Mouse (Mus musculus) urinary bladder, postnatal 25 days (tissue): ENCODE data around the gene Klk1.

ENCODE experiments used
- DNase-seq: peaks from one replicate; pipeline ENCODE4 v3.0.0; 2022; ENCODE audit warnings: low spot score

Klk1 gene

GRCm38 (mm10) chr7:44253023-44253616 lies 28.0 kb downstream of the Klk1 start:
- DNase-seq: no peak

GRCm38 (mm10) chr7:44254930-44255329 lies 29.8 kb downstream of the Klk1 start:
- no peak for DNase-seq

- no peak for DNase-seq
These were observed 32.1 kb downstream of the Klk1 start, which contains the start of gene Acp4 for GRCm38 (mm10) chr7:44257278-44257677. Acp4 (minus strand) TSS chr7:44257378.

GRCm38 (mm10) chr7:44260410-44260809 lies 35.2 kb downstream of the Klk1 start:
- no peak for DNase-seq

GRCm38 (mm10) chr7:44261147-44261546 lies 36.0 kb downstream of the Klk1 start, which contains the start of gene Gm15517:
Gm15517 (plus strand) TSS chr7:44261447.
- no peak for DNase-seq

- peak; percentile 94 for DNase-seq
These were observed 37.9 kb downstream of the Klk1 start for GRCm38 (mm10) chr7:44262791-44263643.

- DNase-seq: no peak
These were observed 43.0 kb downstream of the Klk1 start for GRCm38 (mm10) chr7:44268117-44268516.

GRCm38 (mm10) chr7:44269397-44269796 lies 44.2 kb downstream of the Klk1 start:
- no peak for DNase-seq

GRCm38 (mm10) chr7:44271309-44271708 lies 46.1 kb downstream of the Klk1 start:
- DNase-seq: no peak

GRCm38 (mm10) chr7:44272546-44272945 lies 47.4 kb downstream of the Klk1 start:
- no peak for DNase-seq

GRCm38 (mm10) chr7:44273446-44273845 lies 48.3 kb downstream of the Klk1 start:
- DNase-seq: no peak

- DNase-seq: no peak
These were observed 48.9 kb downstream of the Klk1 start for GRCm38 (mm10) chr7:44274096-44274495.

GRCm38 (mm10) chr7:44275546-44275945 lies 50.4 kb downstream of the Klk1 start:
- no peak for DNase-seq

GRCm38 (mm10) chr7:44276461-44277249 lies 51.5 kb downstream of the Klk1 start:
- DNase-seq: no peak

GRCm38 (mm10) chr7:44277250-44277622 lies 52.1 kb downstream of the Klk1 start:
- DNase-seq: no peak
